Mouse (Mus musculus) cerebellum, adult 9-11 months (tissue): ENCODE measurements around the gene Glce.

Experiments used
- DNase-seq: peaks from one replicate; pipeline ENCODE4 v3.0.0; 2022

Glce gene

DNA sequence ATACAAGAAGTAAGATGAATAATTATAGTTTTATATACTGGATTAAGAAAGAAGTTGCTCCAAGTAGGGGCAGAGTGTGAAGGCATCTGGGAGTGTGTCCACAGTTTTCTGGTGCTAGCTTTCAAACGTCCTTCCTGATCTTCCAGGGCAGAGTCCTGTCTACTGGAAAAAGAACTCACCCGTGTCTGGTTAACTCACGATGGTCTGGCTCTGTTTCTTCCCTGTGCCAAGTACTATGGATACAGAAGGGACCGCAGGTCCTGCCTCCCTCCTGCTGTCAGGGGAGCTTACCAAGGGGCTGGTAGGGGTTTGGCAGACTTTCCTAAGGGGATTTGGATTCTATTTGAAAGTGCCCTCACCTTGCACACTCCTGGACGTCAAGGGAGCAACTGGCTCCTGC lies 97.4 kb downstream of the Glce start:
- DNase-seq, result no peak

GRCm38 (mm10) chr9:62023879-62024278 lies 98.6 kb downstream of the Glce start:
- no peak for DNase-seq

DNA sequence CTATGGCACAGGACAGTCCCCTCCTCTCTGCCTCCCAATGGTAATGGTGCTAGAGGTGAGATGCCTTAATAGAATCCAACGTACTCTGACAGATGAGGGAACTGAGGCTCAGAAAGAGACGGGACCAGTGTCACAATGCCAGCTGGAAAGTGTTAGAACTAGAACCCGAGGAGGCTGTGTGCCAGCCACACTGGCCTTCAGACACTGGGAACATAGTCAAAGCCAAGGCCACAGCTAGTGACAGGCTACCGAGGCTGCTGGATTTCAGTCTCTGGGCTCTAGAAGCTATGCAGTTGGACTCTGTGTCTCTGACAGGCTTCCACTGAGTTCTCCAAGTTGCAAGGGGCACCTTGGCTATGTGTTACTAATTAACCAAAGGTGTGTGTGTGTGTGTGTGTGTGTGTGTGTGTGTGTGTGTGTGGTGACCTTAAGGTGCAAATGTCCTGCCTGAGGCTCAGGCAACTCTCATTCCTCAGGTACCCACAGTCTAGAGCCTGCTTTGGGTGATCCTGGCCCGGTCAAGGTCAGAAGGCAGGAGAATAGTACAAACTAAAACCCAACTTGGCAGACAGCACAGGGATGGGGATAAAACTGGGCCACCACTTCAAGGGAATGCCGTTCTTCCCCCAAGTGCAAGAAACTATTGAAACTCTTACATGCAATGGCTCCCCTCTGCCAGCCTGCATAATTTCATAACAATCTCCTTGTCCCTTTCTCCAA lies 99.3 kb downstream of the Glce start:
- no peak for DNase-seq

DNA sequence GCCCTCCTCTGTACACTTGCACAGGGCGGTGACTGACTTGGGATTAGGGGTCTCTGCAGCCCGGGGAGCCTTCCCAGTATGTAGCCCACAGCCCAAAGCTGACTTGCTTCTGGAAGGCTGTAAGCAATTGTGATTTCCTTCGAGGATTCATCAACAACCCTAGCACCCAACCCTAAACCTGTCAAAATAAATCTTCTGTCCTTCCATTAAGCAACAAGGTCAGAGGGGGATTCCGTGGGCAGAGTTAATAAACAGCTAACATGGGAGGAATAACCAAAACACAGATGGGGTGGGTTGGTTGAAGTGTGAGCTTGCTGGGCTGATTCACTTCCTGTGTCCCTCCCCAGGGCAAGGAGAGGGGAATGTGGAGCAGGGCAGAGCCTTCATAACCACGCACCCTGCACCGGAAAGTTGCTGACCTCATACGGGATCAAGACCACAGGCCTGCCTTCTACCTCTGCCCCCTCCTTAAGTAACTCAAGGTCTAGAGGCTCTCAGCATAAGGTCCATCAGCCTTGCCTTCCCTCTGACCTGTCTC lies 100.8 kb downstream of the Glce start:
- DNase-seq, result no peak

- DNase-seq, result no peak
These were observed 102.2 kb downstream of the Glce start for GRCm38 (mm10) chr9:62020259-62020658.

DNA sequence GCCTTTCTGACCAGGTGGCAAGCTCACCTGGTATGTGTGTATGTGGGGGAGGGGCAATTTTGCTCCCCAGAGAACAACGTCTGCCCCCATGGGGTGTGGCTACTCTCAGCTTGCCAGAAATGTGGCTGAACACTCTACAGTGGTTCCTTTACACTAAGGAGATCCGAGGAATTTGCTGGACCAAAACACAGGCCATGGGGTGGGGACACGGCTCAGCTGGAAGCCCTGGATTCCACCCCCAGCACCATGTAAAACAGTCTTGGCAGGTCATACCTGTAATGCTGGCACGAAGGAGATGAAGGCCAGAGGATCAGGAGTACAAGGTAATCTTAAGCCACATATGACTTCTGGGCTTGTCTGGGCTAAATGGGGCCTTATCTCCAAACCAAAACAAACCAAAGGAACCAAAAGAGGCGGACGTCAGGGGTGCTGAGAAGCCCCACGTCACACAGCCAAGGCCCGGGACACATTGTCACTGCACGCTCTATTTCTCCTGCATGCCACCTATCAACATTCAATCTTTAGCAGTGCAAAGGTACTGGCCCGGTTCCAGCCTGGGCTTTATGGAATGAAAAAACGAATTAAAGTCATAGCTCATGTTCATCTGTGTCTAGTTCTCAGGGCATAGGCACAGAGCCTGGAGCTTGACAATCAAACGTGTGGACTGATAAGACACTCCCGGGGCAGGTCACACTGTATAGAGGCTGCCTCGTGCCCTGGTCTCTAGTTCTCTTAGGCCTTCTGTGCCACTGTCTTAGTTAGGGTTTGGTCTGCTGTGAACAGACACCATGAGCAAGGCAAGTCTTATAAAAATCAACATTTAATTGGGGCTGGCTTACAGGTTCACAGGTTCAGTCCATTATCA lies 104.0 kb downstream of the Glce start:
- no peak for DNase-seq

- no peak for DNase-seq
These were observed 105.1 kb downstream of the Glce start for GRCm38 (mm10) chr9:62017329-62017728.

DNA sequence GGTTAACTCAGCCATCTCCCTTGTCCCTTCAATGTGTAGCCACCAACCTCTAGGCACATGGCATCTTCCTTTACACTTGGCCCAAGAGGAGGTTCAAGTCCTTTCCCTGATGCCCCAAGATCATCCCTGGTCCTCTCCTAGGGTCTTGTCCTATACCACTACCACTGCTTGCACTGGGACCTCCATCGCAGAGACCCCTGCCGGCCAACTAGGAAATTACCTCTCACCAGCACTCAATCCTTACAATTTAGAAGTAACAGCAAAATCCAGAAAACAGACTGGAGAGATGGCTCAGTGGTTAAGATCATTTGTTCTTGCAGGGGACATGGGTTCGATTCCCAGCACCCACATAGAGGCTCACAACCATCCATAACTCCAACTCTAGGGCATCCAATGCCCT lies 107.0 kb downstream of the Glce start:
- DNase-seq, result no peak

DNA sequence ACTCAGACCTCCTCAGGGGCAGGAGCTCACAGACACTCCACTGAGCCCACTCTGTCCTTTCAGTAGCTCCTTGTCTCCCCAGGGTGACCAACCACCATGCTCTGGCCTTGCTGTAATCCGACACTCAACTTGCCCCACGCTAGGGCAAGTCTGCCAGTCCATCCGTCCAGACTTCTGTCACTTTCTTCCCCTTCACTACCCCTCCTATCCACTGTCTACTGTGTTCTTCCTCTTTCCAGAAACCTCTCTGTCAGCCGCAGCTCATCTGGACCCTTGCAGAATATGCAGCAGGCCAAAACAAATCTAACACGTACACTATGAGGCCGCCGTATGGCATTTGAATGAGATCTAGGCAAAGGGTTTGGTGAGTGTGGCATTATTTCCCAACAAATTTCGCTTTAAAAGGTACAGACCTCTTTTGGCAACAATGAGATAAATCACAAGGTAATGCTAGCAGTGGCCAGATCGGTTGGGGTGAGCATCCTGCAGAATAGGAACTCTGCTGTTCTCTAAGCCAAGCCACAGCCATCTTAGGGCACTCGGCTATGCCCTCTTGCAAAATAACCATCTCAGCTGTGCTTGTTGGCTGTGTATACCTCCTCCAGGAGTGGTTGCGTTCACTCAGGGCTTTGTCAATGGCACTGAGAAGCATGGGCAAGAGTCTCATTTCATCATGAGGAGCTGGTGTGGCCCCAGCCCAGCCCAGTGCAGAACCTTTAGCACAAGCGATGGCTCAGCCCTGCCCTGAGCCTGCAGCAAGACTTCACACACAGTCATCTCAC lies 108.9 kb downstream of the Glce start:
- no peak for DNase-seq

DNA sequence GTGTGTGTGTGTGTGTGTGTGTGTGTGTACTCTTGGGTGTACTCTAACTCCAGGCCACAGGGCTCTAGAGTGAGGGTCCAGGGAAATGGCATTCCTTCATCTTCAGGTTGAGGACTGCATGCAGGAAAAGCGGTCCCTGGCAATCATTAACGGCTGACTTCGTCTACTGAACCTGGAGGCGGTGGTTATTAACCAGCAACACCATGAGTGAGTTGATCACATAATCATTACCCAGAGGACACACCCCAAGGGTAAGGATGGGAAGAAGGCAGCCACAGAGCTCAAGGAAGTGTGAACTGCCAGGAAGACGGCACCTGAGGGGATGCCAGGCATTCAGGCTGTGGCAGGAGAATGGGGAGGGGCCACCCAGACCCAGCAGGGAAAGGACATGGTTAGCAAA lies 114.1 kb downstream of the Glce start:
- DNase-seq, result no peak
